Mouse (Mus musculus): ENCODE data around the gene Dync1li1. TPM values are rescaled to one million over a fixed set of nuclear protein-coding genes. Genes with fewer than 3 reads are reported as not detected.

Dync1li1 gene
- polyA plus RNA-seq, 1 experiment from 2014 or later = 107 TPM

- WGBS = 87% methylated on average over 3 of the region's 3 CpGs
- H3K36me3 ChIP-seq (replicated peaks; ENCODE audit: control insufficient read depth, insufficient read depth) = peaks cover 24% of the 10 kb centered on the region
- DNase-seq (ENCODE audit: low spot score) = no peak
- H3K9me3 ChIP-seq (ENCODE audit: control insufficient read depth, low read length) = no peaks in the 10 kb centered on the region
- no peaks in the 10 kb centered on the region for H3K27me3 ChIP-seq (ENCODE audit: control insufficient read depth, insufficient read depth, low read length)
- H3K27ac ChIP-seq = no peak overlapping the region
- peaks cover 7% of the 10 kb centered on the region for H3K4me1 ChIP-seq (replicated peaks; ENCODE audit: control insufficient read depth, insufficient read depth, low read length)
- H3K4me2 ChIP-seq (replicated peaks) = no peak overlapping the region
- H3K9ac ChIP-seq = no peak overlapping the region
- H3K4me3 ChIP-seq (replicated peaks; ENCODE audit: low read length) = no peak overlapping the region
- no peak for ATAC-seq (ENCODE audit: low FRiP score)
Observed at GRCm38 (mm10) chr9:114751582-114751981, 63.0 kb downstream of the Dync1li1 start.

GRCm38 (mm10) chr9:114752311-114752710, 63.7 kb downstream of the Dync1li1 start:
- Histone ChIP-seq H3K27me3 (ENCODE audit: control insufficient read depth, insufficient read depth, low read length) (no peaks in the 10 kb centered on the region), H3K4me3 (replicated peaks; ENCODE audit: low read length) (no peak overlapping the region), H3K27ac (peak overlapping the region; percentile 48), H3K4me1 (replicated peaks; ENCODE audit: control insufficient read depth, insufficient read depth, low read length) (peaks cover 7% of the 10 kb centered on the region), H3K4me2 (replicated peaks) (peak overlapping the region; percentile 59), H3K9ac (peak overlapping the region; percentile 44; the same call in 1 of the 2 replicates), H3K9me3 (ENCODE audit: control insufficient read depth, low read length) (no peaks in the 10 kb centered on the region), H3K36me3 (replicated peaks; ENCODE audit: control insufficient read depth, insufficient read depth) (peaks cover 16% of the 10 kb centered on the region)
- DNase-seq (ENCODE audit: low spot score) (no peak), ATAC-seq (ENCODE audit: low FRiP score) (no peak; the same call in 1 of the 2 replicates)
- WGBS = 76% methylated on average over 9 of the region's 9 CpGs

- H3K4me1 ChIP-seq (replicated peaks; ENCODE audit: control insufficient read depth, insufficient read depth, low read length) = peaks cover 7% of the 10 kb centered on the region
- peak overlapping the region; percentile 59 for H3K4me2 ChIP-seq (replicated peaks)
- H3K36me3 ChIP-seq (replicated peaks; ENCODE audit: control insufficient read depth, insufficient read depth) = peaks cover 10% of the 10 kb centered on the region; the same call in 1 of the 2 replicates
- 2% methylated on average over 36 of the region's 36 CpGs for WGBS
- no peaks in the 10 kb centered on the region for H3K27me3 ChIP-seq (ENCODE audit: control insufficient read depth, insufficient read depth, low read length)
- DNase-seq (ENCODE audit: low spot score) (peak; percentile 82), ATAC-seq (ENCODE audit: low FRiP score) (peak; percentile 83)
- no peaks in the 10 kb centered on the region for H3K9me3 ChIP-seq (ENCODE audit: control insufficient read depth, low read length)
- peak overlapping the region; percentile 48 for H3K27ac ChIP-seq
- peak overlapping the region; percentile 44 for H3K9ac ChIP-seq
- peak overlapping the region; percentile 36 for H3K4me3 ChIP-seq (replicated peaks; ENCODE audit: low read length)
Observed at GRCm38 (mm10) chr9:114752863-114753484, 64.4 kb downstream of the Dync1li1 start.

- Histone ChIP-seq H3K27ac (no peak overlapping the region), H3K36me3 (replicated peaks; ENCODE audit: control insufficient read depth, insufficient read depth) (no peaks in the 10 kb centered on the region), H3K4me3 (replicated peaks; ENCODE audit: low read length) (no peak overlapping the region), H3K27me3 (ENCODE audit: control insufficient read depth, insufficient read depth, low read length) (no peaks in the 10 kb centered on the region), H3K9ac (no peak overlapping the region), H3K4me1 (replicated peaks; ENCODE audit: control insufficient read depth, insufficient read depth, low read length) (peaks cover 2% of the 10 kb centered on the region; the same call in 1 of the 2 replicates), H3K4me2 (replicated peaks) (no peak overlapping the region), H3K9me3 (ENCODE audit: control insufficient read depth, low read length) (no peaks in the 10 kb centered on the region)
- no peak for ATAC-seq (ENCODE audit: low FRiP score)
- DNase-seq (ENCODE audit: low spot score) = no peak
- WGBS = 82% methylated on average over 7 of the region's 7 CpGs
Observed at GRCm38 (mm10) chr9:114758272-114758671, 69.7 kb downstream of the Dync1li1 start.

- H3K27me3 ChIP-seq (ENCODE audit: control insufficient read depth, insufficient read depth, low read length) = no peaks in the 10 kb centered on the region
- no peaks in the 10 kb centered on the region for H3K36me3 ChIP-seq (replicated peaks; ENCODE audit: control insufficient read depth, insufficient read depth)
- 88% methylated on average over 5 of the region's 5 CpGs for WGBS
- H3K4me1 ChIP-seq (replicated peaks; ENCODE audit: control insufficient read depth, insufficient read depth, low read length) = no peaks in the 10 kb centered on the region
- no peak overlapping the region for H3K4me2 ChIP-seq (replicated peaks)
- no peak overlapping the region for H3K4me3 ChIP-seq (replicated peaks; ENCODE audit: low read length)
- no peaks in the 10 kb centered on the region for H3K9me3 ChIP-seq (ENCODE audit: control insufficient read depth, low read length)
- no peak for ATAC-seq (ENCODE audit: low FRiP score)
- H3K9ac ChIP-seq = no peak overlapping the region
- DNase-seq (ENCODE audit: low spot score) = no peak
- H3K27ac ChIP-seq = no peak overlapping the region
Observed at GRCm38 (mm10) chr9:114758801-114759200, 70.2 kb downstream of the Dync1li1 start.

GRCm38 (mm10) chr9:114759886-114760285, 71.3 kb downstream of the Dync1li1 start:
- ATAC-seq (ENCODE audit: low FRiP score) (no peak), DNase-seq (ENCODE audit: low spot score) (no peak)
- no peaks in the 10 kb centered on the region for H3K27me3 ChIP-seq (ENCODE audit: control insufficient read depth, insufficient read depth, low read length)
- WGBS = 53% methylated on average over 4 of the region's 4 CpGs
- H3K4me3 ChIP-seq (replicated peaks; ENCODE audit: low read length) = no peak overlapping the region
- H3K4me2 ChIP-seq (replicated peaks) = no peak overlapping the region
- no peaks in the 10 kb centered on the region for H3K36me3 ChIP-seq (replicated peaks; ENCODE audit: control insufficient read depth, insufficient read depth)
- H3K9me3 ChIP-seq (ENCODE audit: control insufficient read depth, low read length) = no peaks in the 10 kb centered on the region
- H3K4me1 ChIP-seq (replicated peaks; ENCODE audit: control insufficient read depth, insufficient read depth, low read length) = no peaks in the 10 kb centered on the region
- H3K9ac ChIP-seq = no peak overlapping the region
- H3K27ac ChIP-seq = no peak overlapping the region

GRCm38 (mm10) chr9:114760353-114760752, 71.8 kb downstream of the Dync1li1 start:
- Histone ChIP-seq H3K4me2 (replicated peaks) (no peak overlapping the region), H3K27ac (no peak overlapping the region), H3K4me3 (replicated peaks; ENCODE audit: low read length) (no peak overlapping the region), H3K27me3 (ENCODE audit: control insufficient read depth, insufficient read depth, low read length) (no peaks in the 10 kb centered on the region), H3K9ac (no peak overlapping the region), H3K9me3 (ENCODE audit: control insufficient read depth, low read length) (no peaks in the 10 kb centered on the region), H3K36me3 (replicated peaks; ENCODE audit: control insufficient read depth, insufficient read depth) (no peaks in the 10 kb centered on the region), H3K4me1 (replicated peaks; ENCODE audit: control insufficient read depth, insufficient read depth, low read length) (no peaks in the 10 kb centered on the region)
- no peak for ATAC-seq (ENCODE audit: low FRiP score)
- WGBS = 84% methylated on average over 5 of the region's 5 CpGs
- DNase-seq (ENCODE audit: low spot score) = no peak

- 72% methylated on average over 11 of the region's 11 CpGs for WGBS
- H3K4me2 ChIP-seq (replicated peaks) = no peak overlapping the region
- no peaks in the 10 kb centered on the region for H3K36me3 ChIP-seq (replicated peaks; ENCODE audit: control insufficient read depth, insufficient read depth)
- H3K27ac ChIP-seq = no peak overlapping the region
- H3K4me1 ChIP-seq (replicated peaks; ENCODE audit: control insufficient read depth, insufficient read depth, low read length) = no peaks in the 10 kb centered on the region
- DNase-seq (ENCODE audit: low spot score) = no peak
- ATAC-seq (ENCODE audit: low FRiP score) = no peak
- no peak overlapping the region for H3K9ac ChIP-seq
- H3K9me3 ChIP-seq (ENCODE audit: control insufficient read depth, low read length) = no peaks in the 10 kb centered on the region
- H3K4me3 ChIP-seq (replicated peaks; ENCODE audit: low read length) = no peak overlapping the region
- H3K27me3 ChIP-seq (ENCODE audit: control insufficient read depth, insufficient read depth, low read length) = no peaks in the 10 kb centered on the region
Observed at GRCm38 (mm10) chr9:114761848-114762247, 73.3 kb downstream of the Dync1li1 start.

GRCm38 (mm10) chr9:114763341-114763740, 74.8 kb downstream of the Dync1li1 start:
- Histone ChIP-seq H3K27ac (no peak overlapping the region), H3K4me3 (replicated peaks; ENCODE audit: low read length) (no peak overlapping the region), H3K27me3 (ENCODE audit: control insufficient read depth, insufficient read depth, low read length) (no peaks in the 10 kb centered on the region), H3K36me3 (replicated peaks; ENCODE audit: control insufficient read depth, insufficient read depth) (no peaks in the 10 kb centered on the region), H3K4me1 (replicated peaks; ENCODE audit: control insufficient read depth, insufficient read depth, low read length) (0 out of 2 replicates have a peak, but pooled peaks cover 6% of the 10 kb centered on the region), H3K9ac (no peak overlapping the region), H3K9me3 (ENCODE audit: control insufficient read depth, low read length) (no peaks in the 10 kb centered on the region), H3K4me2 (replicated peaks) (no peak overlapping the region)
- DNase-seq (ENCODE audit: low spot score) (peak; percentile 42), ATAC-seq (ENCODE audit: low FRiP score) (no peak)
- 60% methylated on average over 13 of the region's 13 CpGs for WGBS

All from hindbrain, embryonic 14.5 days (tissue).